Mouse (Mus musculus) NIH3T3 (cell line): ENCODE data around the gene P2rx7.
"Not testable (repeated sequence)": the region's sequence is repeated elsewhere in the genome, so short reads cannot be mapped to it uniquely, and the experiment has no call there.

Source experiments
- DNase-seq: peaks from one replicate; pipeline ENCODE4 v3.0.0-alpha.2; 2012; ENCODE audit warnings: low read depth

P2rx7 gene

DNA sequence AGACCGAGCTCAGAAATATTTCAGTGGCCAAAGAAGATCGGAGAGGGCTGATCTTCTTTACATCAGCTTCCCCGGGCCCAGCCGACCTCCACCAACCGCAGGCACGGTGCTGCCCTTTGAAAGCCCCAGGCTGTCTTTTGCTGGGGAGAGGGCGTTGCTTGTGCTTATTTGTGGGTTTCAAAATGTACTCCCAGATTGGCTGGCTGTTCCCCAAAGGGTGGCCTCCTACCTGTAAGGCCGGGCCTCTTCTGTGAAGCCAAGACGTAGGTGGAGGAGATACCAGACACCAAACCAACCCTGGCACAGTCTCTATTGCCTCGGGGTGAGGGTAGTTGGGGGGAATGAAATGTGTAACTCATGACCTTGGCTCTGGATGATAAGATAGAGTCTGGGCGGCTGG, 2.3 kb downstream of the P2rx7 start:
- DNase-seq, result no peak

GRCm38 (mm10) chr5:122647256-122647924, 3.7 kb downstream of the P2rx7 start:
- DNase-seq, result peak; percentile 51

- not testable (repeated sequence) for DNase-seq
Observed at GRCm38 (mm10) chr5:122647952-122648374, 4.3 kb downstream of the P2rx7 start.

- peak; percentile 78 for DNase-seq
Observed at GRCm38 (mm10) chr5:122649264-122649663, 5.6 kb downstream of the P2rx7 start.

DNA sequence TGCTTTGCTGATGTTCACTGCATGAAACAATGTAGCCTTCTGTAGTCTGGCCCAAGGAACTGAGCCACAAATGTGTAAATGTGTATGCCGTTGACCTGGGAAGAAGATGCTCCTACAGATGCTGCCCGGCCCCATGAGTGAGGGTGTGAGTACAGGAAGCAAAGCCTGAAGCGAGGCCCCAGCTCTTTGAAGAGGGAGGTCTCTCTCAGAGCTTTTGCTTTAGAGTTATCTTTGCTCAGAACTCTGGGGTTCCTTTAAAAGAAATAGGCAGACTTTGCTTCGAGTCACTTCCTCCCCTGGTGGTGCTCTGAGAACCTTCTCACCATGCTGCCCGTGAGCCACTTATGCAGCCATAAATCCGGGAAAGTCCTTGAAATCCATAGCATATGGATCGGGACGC, 6.4 kb downstream of the P2rx7 start:
- DNase-seq, result no peak

DNA sequence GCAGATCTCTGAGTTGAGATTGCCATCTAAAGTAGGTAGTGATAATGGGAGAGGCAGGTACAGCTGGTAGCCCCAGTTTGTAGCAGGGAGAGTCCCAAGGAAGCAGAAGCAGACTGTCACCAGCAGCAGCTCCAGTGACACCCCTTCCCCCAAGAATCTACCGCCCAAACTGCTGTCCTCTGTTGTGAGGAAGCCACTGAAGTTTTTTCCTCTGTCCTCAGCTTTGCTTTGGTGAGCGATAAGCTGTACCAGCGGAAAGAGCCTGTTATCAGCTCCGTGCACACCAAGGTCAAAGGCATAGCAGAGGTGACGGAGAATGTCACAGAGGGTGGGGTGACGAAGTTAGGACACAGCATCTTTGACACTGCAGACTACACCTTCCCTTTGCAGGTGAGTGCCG, 8.8 kb downstream of the P2rx7 start:
- no peak for DNase-seq

GRCm38 (mm10) chr5:122653112-122653445, 9.4 kb downstream of the P2rx7 start:
- no peak for DNase-seq

DNA sequence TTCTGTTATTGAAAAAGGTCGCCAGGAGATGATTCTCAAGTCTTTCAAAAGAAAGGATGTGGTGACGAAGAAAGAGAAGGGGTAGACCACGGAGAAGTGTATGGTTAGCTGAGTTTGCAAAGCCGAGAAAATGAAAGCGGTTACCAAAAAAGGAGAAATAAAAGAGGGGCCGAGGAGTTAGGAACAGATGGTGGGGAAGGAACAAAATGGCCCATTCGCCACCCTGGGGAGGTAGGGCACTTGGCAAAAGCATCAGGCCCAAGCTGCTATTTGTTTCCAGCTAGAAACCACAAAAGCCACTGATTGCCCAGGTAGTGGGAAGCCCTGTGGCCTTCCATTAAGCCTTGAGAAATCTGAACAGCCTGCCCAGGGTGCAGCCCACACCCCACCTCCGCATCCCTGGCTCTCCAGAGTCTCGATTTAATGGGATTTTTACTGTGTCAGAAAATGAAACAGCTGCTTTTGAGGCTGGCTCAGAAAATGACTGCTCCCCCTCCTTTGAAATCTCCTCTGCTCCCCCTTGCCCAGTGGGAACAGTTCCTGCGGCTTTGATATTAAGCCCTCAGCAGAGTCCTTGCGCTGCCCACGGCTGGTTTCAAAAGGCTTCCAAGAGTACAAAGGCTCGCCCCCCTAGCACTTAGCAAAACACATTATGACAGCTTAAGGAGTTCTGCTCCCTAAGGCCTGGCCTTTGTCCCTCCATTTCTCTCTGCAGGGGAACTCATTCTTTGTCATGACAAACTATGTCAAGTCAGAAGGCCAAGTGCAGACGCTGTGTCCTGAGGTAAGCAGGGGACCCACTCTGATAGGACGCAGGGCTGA, 9.9 kb downstream of the P2rx7 start:
- DNase-seq, result no peak

GRCm38 (mm10) chr5:122654268-122654573, 10.5 kb downstream of the P2rx7 start:
- no peak for DNase-seq

GRCm38 (mm10) chr5:122656808-122657207, 13.1 kb downstream of the P2rx7 start:
- no peak for DNase-seq

GRCm38 (mm10) chr5:122662501-122662900, 18.8 kb downstream of the P2rx7 start:
- DNase-seq, result no peak

DNA sequence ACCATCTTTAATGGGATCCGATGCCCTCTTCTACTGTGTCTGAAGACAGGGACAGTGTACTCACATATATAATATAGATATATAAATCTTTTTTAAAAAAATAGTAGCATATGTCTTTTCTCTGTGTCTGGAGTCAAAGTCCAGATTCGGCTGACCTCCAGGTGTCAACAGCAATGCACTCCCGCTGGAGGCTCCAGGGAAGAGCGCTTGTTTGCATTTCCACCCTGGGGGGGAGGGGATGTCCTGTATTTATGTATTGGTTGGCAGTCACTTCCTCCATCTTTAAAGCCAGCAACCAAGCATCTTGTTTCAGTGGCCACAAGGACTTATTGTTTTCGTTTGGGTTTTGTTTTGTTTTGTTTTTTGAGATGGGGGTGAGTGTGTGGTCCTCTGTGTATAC, 21.3 kb downstream of the P2rx7 start:
- DNase-seq, result no peak

GRCm38 (mm10) chr5:122668981-122669897, 25.5 kb downstream of the P2rx7 start:
- DNase-seq, result no peak

DNA sequence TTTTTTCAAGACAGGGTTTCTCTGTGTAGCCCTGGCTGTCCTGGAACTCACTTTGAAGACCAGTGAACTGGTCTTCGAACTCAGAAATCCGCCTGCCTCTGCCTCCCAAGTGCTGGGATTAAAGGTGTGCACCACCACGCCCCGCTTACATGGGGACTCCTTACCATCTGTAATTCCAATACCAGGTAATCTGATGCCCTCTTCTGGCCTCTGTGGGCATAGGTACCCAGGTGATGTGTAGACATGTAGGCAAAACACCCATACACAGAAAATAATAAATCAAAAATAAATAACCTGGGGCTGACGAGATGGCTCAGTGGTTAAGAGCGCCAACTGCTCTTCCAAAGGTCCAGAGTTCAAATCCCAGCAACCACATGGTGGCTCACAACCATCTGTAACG, 27.9 kb downstream of the P2rx7 start:
- not testable (repeated sequence) for DNase-seq

GRCm38 (mm10) chr5:122672298-122672697, 28.6 kb downstream of the P2rx7 start:
- no peak for DNase-seq

GRCm38 (mm10) chr5:122676002-122676401, 32.3 kb downstream of the P2rx7 start:
- DNase-seq, result no peak

GRCm38 (mm10) chr5:122677983-122678382, 34.3 kb downstream of the P2rx7 start:
- no peak for DNase-seq

GRCm38 (mm10) chr5:122679881-122680280, 36.2 kb downstream of the P2rx7 start:
- DNase-seq, result no peak

DNA sequence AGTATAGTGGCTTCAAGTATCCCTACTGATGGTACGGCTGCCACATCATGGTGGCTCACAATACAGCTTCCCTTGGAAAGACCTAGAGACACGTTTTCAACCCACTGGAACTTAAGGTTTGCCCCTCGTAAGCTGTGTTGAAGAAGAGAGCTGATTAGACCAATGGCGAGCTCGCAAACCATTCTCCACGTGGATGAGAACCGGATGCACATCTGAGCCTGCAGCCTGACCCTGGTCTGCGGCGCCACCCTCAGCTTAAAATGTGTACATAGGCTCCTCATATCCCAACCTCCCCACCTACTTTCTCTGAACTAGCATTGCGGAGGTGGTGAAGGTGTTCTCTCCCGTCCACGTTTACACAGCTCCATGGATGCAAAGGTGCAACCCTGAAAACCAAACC, 37.6 kb downstream of the P2rx7 start:
- no peak for DNase-seq

- no peak for DNase-seq
Observed at GRCm38 (mm10) chr5:122683926-122684325, 40.2 kb downstream of the P2rx7 start.

DNA sequence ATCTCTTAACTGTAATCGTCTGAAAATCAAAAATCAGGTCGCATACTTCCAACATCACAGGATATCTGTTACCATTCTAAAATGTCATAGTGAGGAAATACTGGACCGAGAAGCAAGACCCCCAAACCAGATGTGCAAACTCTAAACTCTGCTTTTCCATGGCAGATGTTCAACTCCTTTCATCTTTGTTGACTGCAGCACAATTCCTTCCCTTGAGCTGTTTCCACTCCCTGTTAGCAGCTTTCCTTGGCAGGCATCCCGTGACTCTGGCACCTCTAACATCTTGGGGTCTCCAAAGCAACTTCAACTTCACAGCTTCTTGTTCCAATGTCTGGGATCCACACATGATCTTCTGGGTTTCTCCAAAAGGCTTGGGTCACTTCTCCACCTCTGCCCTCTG, 43.7 kb downstream of the P2rx7 start:
- DNase-seq, result no peak

DNA sequence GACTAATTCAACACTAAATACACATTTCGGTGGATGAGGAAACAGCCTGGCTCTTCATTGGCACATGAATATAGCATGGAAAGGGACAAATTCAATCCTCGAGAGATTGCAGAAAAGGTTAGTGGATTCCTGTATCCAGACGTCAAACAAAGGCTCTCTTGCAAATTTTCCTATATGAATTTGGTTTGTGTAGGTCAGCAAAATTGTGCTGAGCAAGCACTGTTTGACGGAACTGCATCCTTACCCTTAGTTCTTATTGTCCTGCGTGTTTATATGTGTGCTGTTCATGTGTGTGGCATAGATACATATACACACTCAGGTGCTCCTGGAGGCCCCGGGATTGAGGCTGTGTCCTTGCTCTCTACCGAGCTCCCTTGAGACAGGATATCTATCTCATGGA, 45.4 kb downstream of the P2rx7 start:
- DNase-seq, result no peak

DNA sequence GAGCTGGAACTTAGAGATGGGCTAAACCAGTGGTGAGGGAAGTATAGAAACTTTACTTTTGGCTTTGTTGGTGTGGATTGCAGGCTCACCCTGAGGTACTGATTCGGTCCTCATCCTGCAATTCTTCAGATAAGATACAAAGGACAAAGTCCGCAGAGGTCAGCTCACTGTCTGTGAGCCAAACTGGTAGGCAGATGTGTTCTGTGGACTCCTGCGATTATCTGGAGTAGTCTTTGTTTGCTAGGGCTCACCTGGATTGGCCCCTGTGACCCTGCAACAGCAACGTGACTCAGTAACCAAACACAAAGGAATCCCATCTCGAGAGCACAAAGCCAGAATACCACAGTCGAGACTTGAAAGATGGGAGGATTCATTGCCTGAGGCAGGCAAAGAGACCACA, 46.8 kb downstream of the P2rx7 start:
- DNase-seq, result no peak
